Mouse (Mus musculus) cortical plate, adult 2 months (tissue): ENCODE data around the gene Hjurp.

ENCODE experiments used
- CTCF ChIP-seq: fragments of 200-500 bp; IDR thresholded peaks from 2 replicates; pipeline ENCODE4 v1.5.1; 2011; ENCODE audit warnings: mild to moderate bottlenecking, control low read depth, low read length; ENCODE audit not compliant: insufficient read depth; ENCODE audit errors: extremely low read depth
- POLR2A ChIP-seq: fragments of 200-500 bp; IDR thresholded peaks from 2 replicates; pipeline ENCODE4 v1.6.1; 2011; ENCODE audit warnings: mild to moderate bottlenecking, low read length, control low read depth; ENCODE audit not compliant: insufficient read depth; ENCODE audit errors: extremely low read depth

DNA sequence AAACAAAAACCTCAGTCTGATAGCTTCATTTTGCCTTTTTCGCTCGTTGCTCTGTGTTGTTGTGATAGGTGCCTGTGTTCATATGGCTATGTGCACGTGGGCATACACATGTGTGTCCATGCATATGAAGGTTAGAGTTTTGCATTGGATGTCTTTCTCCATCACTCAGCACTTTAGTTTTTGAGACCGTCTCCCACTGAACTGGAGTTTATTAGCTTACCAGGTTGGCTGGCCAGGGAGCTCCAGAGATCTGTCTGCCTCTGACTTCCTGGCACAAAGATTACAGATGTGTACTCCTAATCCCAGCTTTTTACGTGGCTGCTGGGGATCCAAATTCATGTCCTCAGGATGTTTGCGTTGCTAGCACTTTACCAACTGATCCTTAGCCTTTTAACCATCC lies 26.3 kb upstream of the Hjurp start:
- no peak for TF ChIP-seq CTCF
- TF ChIP-seq POLR2A: no peak
